Mouse (Mus musculus): Measurements from ENCODE around the gene Per2.
"Not testable (repeated sequence)": the region's sequence is repeated elsewhere in the genome, so short reads cannot be mapped to it uniquely, and the experiment has no call there.

Per2 gene

DNA sequence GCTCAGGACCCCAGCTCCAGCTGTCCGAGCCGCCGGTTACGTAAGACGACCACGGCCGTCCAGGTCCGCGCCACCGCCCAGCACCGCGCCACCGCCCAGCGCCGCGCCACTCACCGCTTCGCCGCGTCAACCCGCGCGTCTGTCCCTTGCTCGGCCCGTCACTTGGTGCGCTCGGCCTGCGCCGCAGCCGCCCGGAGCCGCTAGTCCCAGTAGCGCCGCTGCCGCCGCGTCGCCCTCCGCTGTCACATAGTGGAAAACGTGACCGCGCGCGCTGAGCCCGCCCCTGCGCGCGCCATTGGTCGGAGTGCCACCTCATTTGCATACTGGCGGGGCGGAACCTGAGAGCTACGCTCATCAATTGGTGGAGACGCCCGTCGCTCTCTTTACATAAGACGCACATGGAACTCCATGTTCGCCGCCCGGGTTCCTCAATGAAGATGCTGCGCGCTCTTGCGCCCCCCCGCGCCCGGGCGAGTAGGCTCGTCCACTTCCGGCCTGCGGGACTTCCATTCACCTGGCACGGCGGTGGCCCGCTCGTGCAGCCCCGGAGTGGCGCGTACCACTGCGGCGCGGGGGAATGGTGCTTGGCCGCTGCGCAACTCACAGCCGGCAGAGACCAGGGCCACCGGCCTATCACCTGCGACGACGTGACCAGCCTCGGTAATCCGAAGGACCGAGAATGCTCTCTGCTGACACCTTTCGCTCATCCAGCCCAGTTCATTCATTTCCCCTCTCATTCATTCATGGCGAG, at the start of gene Per2:
Per2 (minus strand) TSS at position 266 of the 751 bp plus-strand sequence.
- DNase-seq (ENCODE audit: low spot score): peak; percentile 100

GRCm38 (mm10) chr1:91504615-91505014, 45.5 kb upstream of the Per2 start:
- DNase-seq (ENCODE audit: low spot score): no peak

DNA sequence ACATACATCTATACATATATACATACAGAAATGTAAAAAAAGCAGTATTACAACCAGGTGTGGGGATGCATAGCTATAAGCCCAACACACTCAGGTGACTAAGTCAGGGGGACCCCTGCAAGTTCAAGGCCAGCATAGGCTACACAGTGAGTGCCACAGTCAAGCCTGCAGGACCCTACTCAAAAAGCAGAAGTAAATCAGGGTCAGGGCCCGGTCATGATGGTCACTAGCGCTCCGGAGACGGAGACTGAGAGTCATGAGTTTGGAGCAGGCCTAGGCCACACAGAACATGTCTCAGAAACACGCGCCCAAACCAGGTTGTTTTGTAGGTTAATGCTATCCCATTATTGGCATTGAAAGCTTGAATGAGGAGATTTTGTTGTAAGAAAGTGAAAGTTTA, 39.5 kb upstream of the Per2 start:
- no peak for DNase-seq (ENCODE audit: low spot score)

- no peak for DNase-seq (ENCODE audit: low spot score)
These were observed 36.2 kb upstream of the Per2 start for GRCm38 (mm10) chr1:91495321-91495720.

GRCm38 (mm10) chr1:91494457-91495140, 35.5 kb upstream of the Per2 start, which contains the start of gene Traf3ip1:
Gene Traf3ip1, plus strand, starts transcription at chr1:91494647.
- peak; percentile 85 for DNase-seq (ENCODE audit: low spot score)

GRCm38 (mm10) chr1:91493938-91494337, 34.8 kb upstream of the Per2 start:
- DNase-seq (ENCODE audit: low spot score): no peak

GRCm38 (mm10) chr1:91492740-91493139, 33.6 kb upstream of the Per2 start:
- no peak for DNase-seq (ENCODE audit: low spot score)

DNA sequence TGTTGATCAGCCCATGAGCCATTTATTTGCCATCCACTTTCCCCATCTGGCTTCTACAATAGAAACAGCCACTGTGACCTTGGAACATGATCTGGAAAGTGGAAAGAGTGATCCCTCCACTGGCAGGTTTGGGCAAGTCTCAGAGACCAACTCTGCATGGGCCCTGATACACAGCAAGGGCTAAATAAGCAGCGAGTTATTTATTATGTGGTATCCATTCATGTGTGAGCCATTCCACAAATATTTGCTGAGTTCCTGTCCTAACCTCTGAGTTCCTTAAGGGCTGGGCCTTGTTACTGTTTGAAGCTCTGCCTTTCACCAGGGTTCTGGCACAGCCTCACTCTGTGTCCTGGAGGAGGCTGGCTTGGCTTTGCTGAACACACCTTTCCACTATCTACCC, 31.2 kb upstream of the Per2 start:
- DNase-seq (ENCODE audit: low spot score): no peak

GRCm38 (mm10) chr1:91486165-91486564, 27.0 kb upstream of the Per2 start:
- DNase-seq (ENCODE audit: low spot score): no peak

DNA sequence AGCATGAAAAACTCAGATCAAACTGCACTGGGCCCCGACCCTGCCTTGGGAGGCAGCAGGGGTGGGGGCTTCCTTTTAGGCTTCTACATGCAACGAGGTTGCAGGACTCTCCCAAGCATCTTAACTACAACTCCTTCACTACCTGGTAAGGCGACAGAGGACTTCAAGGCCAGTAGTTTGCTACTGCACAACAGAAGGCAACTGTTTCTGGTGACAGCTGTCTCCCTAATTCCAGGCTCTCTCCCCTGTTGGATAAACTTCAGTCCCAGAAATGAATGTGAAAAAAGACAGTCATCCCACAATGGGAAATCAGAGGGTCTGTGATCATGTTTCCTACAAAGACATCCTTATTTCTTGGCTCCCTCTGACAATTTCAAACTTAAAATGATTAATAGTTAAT, 26.3 kb upstream of the Per2 start:
- no peak for DNase-seq (ENCODE audit: low spot score)

DNA sequence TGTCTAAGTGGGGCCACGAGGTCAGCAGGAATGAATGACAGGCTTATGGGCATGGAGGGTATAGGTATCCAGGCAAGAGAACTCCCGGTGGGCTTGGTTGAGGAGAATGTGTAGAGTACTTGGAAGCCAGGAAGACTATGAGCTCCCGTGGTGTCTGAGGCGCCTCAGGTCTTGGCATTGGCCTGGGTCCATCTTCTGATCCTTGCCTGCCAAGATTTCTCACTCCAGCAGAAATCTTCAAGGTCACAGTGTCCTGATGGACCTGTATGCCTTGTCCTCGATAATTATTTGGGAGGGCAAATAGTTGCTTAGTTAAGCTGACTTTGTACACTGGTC, 24.9 kb upstream of the Per2 start:
- no peak for DNase-seq (ENCODE audit: low spot score)

DNA sequence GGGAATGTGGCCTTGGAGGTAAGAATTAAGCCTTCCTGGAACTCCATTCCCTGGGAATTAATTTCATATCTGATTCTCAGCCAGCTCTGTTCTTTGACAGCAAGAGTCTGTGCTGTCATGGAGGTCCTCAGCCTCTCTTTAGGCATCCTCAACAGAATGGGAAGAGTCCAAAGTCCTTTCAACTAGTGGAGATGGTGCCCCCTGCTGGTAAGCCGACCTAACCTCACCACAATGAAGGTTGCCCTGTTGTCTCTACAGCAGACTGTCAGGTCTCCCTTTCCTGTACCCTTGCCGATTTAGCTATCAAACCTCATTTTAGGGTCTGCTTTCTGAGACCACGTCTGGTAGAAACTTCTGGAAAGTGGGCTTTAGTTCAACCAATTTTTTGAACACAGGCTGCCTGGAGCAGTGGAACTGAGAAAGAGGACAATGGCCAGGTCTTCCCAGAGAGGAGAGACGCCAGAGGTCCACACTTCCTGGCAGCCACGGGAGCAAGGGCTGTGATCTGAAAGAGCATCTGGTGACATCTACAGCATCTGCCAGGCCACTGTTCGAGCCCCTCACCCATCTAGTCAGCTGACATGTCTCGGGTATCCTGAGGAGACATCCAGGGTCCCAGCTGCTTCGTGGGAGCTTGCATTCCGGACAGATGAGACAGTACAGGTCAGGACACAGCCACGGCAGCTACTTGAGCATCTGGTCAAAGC, 24.3 kb upstream of the Per2 start:
- peak; percentile 68 for DNase-seq (ENCODE audit: low spot score)

DNA sequence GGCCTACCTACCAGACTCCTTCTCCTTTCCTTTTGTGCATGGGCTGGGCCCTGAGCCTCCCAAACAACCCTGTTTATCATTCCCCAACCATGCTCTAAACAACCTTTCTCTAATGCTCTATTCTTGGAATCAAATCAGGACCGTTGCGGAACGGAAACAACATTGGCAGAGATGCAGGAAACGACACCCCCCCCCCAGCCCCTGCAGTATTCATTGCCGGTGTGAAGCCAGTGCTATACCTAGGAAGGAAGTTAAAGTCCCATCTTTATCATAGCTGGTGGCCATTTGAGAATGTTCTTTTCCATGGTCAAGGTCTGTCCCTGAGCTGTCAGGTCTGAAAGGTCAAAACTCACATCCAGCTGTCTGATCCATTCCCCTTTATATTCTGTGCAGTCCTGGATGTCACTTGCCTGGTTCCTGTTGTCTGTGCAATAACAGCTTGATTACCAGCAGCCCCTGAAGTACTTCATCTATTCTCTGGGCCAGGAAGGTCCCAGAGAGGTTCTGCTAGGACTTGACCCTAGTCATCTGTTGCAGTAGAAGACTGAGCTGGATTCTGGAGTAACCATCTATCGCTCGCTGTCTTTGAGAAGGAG, 23.6 kb upstream of the Per2 start:
- no peak for DNase-seq (ENCODE audit: low spot score)

- no peak for DNase-seq (ENCODE audit: low spot score)
These were observed 19.8 kb upstream of the Per2 start for GRCm38 (mm10) chr1:91478958-91479357.

- not testable (repeated sequence) for DNase-seq (ENCODE audit: low spot score)
These were observed 19.0 kb upstream of the Per2 start for GRCm38 (mm10) chr1:91478145-91478544.

DNA sequence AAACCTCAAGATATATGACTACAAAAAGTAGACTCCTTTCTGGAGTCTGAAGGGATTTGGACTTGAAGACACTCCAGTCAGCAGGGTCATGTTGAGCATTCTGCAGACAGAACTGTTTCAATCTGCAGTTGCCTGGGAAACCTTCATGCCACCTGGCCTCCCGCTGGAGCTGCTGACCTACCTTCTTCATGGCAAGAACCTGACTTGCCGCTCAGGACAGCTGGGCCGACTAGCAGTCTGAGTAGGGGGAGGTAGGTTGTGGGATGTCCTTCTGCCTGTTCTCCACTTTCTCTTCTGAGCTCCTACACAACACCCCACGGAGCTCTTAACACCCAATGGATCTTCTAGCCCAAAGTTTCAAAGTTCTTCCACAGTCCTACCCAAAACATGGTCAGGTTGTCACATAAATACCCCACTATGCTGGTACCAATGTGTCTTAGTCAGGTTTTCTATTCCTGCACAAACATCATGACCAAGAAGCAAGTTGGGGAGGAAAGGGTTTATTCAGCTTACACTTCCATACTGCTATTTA, 10.8 kb upstream of the Per2 start:
- DNase-seq (ENCODE audit: low spot score): no peak

DNA sequence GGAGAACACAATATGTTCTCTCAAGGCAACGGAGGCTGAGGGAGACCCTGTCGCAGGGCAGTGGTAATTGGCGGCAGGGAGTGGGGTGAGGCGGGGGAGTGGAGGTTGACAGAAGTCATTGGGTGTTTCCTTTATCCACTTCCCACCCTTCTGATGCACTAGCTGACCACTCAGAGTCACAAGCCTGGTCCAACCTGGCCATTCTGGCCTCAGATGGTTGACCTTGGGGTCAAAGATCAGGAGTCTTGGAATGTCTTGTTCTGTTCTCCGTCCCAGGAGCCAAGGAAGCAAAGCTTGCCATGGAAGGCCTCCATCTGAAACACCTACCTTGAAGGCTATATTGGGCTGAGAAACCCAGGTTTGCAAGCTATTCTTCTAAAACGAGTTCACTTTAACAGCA, 7.1 kb upstream of the Per2 start:
- no peak for DNase-seq (ENCODE audit: low spot score)

DNA sequence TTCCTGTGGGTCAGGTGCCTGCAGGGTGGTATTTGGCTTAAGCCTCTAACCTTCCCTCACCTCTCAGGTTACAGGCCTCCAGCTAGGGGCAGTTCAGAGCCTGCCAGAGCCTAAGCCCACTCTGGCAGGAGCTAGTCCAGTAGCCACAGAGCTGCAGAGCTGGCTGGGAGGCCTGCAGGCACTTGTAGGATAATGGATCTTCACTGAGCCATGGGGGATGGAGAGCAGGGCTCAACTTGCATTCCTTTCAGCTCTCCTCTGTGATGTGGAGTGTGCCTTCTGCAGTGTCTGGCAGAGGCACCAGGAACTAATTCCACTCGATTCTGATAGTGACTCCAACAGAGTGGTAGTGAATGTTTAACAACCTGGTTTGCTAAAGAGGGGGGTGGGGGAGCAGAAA, 6.1 kb upstream of the Per2 start:
- no peak for DNase-seq (ENCODE audit: low spot score)

- no peak for DNase-seq (ENCODE audit: low spot score)
These were observed 5.3 kb upstream of the Per2 start for GRCm38 (mm10) chr1:91464436-91464835.

- no peak for DNase-seq (ENCODE audit: low spot score)
These were observed 4.3 kb upstream of the Per2 start for GRCm38 (mm10) chr1:91463336-91463995.

- DNase-seq (ENCODE audit: low spot score): no peak
These were observed 1.4 kb upstream of the Per2 start for GRCm38 (mm10) chr1:91460564-91460963.

DNA sequence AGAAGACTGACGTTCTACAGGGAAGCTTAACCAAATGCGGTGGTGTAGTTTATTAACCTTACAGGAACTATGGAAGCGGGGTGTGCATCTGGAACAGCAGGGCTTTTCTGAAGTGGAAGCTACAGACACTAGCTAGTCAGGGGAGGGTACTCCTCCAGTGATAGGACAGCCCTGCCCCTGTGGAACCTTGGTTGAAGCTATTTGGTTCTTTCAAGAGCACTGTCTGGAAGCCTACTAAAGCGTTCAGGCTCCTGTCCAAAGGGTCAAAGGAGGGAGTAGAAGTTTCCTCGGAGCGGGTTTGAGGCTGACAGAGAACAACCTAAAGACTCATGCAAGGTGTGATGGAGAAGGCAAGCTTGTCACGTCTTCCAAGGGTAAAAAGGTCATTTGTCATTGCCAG, 945 bp upstream of the Per2 start:
- DNase-seq (ENCODE audit: low spot score): no peak
